Mouse (Mus musculus): ENCODE results near the gene Pik3r1. TPM values are rescaled to one million over a fixed set of nuclear protein-coding genes. Genes with fewer than 3 reads are reported as not detected.

Gene Pik3r1
- total and polyA plus RNA-seq, 2 experiments = 12.2 to 38.4 TPM

DNA sequence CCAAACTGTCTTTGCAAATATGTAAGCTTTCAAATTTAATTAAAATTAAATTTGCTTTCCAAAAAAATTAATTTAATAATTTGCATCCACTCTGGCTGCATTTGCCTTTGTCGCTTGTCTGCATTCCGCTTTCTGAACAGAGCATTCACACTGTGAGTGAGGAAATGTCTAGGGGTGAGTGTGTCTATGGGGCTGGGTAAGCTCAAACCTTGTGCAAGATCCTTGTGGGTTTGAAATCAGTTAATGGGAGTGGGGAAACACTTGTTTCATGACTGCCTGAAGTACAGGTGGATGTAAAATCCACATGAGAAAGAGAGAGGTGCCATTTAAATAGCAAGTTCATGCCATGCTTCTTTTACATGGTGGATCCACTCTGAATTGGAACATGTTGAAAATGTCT is 31.3 kb upstream of the Pik3r1 start:
- Histone ChIP-seq H3K4me1 (ENCODE audit: control insufficient read depth, insufficient read depth, low read length) (peaks cover 6% of the 10 kb centered on the region), H3K79me2 (ENCODE audit: control insufficient read depth, insufficient read depth, low read length) (no peaks in the 10 kb centered on the region), H3K4me3 (ENCODE audit: insufficient read depth, low read depth, low read length) (no peak overlapping the region), H3K27me3 (ENCODE audit: control insufficient read depth, insufficient read depth, low read length) (no peaks in the 10 kb centered on the region), H3K9ac (ENCODE audit: low read depth, low read length) (no peak overlapping the region), H3K36me3 (ENCODE audit: control insufficient read depth, insufficient read depth, low read length) (no peaks in the 10 kb centered on the region), H3K27ac (replicated peaks; ENCODE audit: insufficient read depth, low read depth, low read length) (no peak overlapping the region)
- TF ChIP-seq CTCF (IDR thresholded peaks at IDR 0.05; ENCODE audit: low read depth, low read length) (no peak), POLR2A (IDR thresholded peaks at IDR 0.05; ENCODE audit: extremely low read depth, insufficient read depth, low read length) (no peak)
- no peak for DNase-seq (ENCODE audit: extremely low read depth, low read depth, low spot score)
- over 99% methylated on average over 2 of the region's 2 CpGs for WGBS

DNA sequence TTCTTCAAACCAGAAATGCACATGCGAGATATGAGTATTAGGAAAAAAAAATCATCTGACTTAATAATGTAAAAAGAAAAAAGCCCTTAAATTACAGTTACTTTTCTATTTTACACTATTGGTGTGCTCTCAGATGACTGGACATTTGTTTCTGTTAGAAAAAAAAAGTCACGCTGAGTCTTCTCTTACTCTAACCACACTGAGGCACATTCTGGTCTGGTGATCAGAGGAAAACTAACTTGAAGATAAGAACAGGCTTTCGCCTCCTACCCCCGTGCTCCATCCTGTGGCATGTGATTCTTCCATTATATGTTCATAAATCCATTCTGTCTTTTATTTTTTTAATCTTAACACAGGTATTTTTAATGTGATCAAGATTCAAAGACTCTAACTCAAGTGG is 30.5 kb upstream of the Pik3r1 start:
- Histone ChIP-seq H3K9ac (ENCODE audit: low read depth, low read length) (no peak overlapping the region), H3K27ac (replicated peaks; ENCODE audit: insufficient read depth, low read depth, low read length) (no peak overlapping the region), H3K36me3 (ENCODE audit: control insufficient read depth, insufficient read depth, low read length) (no peaks in the 10 kb centered on the region), H3K4me3 (ENCODE audit: insufficient read depth, low read depth, low read length) (no peak overlapping the region), H3K4me1 (ENCODE audit: control insufficient read depth, insufficient read depth, low read length) (peaks cover 6% of the 10 kb centered on the region), H3K27me3 (ENCODE audit: control insufficient read depth, insufficient read depth, low read length) (no peaks in the 10 kb centered on the region), H3K79me2 (ENCODE audit: control insufficient read depth, insufficient read depth, low read length) (no peaks in the 10 kb centered on the region)
- 95% methylated on average over 4 of the region's 4 CpGs for WGBS
- DNase-seq (ENCODE audit: extremely low read depth, low read depth, low spot score) = no peak
- no peak for TF ChIP-seq CTCF (IDR thresholded peaks at IDR 0.05; ENCODE audit: low read depth, low read length)
- TF ChIP-seq POLR2A (IDR thresholded peaks at IDR 0.05; ENCODE audit: extremely low read depth, insufficient read depth, low read length) = no peak

DNA sequence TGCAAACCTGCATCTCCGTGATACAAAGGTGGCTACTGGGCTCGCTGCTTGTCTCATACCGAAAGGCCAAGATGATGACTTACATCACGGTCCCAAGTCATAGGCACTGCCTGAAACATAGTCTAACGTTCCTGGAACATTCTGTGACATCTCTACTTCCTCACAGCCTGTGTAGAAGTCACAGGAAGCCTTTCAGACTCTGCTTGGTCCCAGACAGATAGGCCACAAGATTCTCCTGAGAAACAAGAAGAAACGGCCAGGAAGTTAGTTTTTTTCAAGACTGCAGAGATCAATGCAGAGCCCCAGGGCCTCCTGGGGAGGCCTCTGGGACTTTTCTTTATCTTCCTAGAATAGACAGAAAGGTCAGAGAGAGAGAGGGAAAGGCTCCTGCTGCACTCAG is 29.0 kb upstream of the Pik3r1 start:
- Histone ChIP-seq H3K79me2 (ENCODE audit: control insufficient read depth, insufficient read depth, low read length) (no peaks in the 10 kb centered on the region), H3K27ac (replicated peaks; ENCODE audit: insufficient read depth, low read depth, low read length) (no peak overlapping the region), H3K36me3 (ENCODE audit: control insufficient read depth, insufficient read depth, low read length) (no peaks in the 10 kb centered on the region), H3K4me1 (ENCODE audit: control insufficient read depth, insufficient read depth, low read length) (peaks cover 3% of the 10 kb centered on the region; the same call in 1 of the 2 replicates), H3K9ac (ENCODE audit: low read depth, low read length) (no peak overlapping the region), H3K27me3 (ENCODE audit: control insufficient read depth, insufficient read depth, low read length) (no peaks in the 10 kb centered on the region), H3K4me3 (ENCODE audit: insufficient read depth, low read depth, low read length) (no peak overlapping the region)
- TF ChIP-seq POLR2A (IDR thresholded peaks at IDR 0.05; ENCODE audit: extremely low read depth, insufficient read depth, low read length) = no peak
- TF ChIP-seq CTCF (IDR thresholded peaks at IDR 0.05; ENCODE audit: low read depth, low read length) = no peak
- 76% methylated on average over 6 of the region's 6 CpGs for WGBS
- DNase-seq (ENCODE audit: extremely low read depth, low read depth, low spot score) = no peak

DNA sequence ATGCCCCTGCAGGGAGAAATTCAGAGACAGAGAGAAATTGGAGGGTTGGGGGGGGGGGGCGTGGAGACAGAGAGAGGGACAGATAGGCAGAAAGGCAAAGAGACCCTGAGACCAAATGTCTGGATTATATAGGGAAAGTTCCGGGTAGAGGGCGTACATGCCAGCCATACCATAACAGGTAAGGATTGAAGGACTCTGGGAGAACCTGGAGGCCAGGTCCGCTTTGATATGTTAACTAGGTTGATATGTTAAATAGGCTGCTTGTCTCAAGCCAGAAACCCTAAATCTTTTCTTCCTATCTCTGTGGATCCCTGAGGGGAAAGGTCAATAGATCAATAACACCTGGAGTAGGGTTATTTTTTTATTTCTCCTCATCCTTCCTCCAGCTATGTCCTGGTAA is 17.7 kb upstream of the Pik3r1 start:
- Histone ChIP-seq H3K4me1 (ENCODE audit: control insufficient read depth, insufficient read depth, low read length) (peaks cover 5% of the 10 kb centered on the region), H3K27ac (replicated peaks; ENCODE audit: insufficient read depth, low read depth, low read length) (no peak overlapping the region), H3K27me3 (ENCODE audit: control insufficient read depth, insufficient read depth, low read length) (no peaks in the 10 kb centered on the region), H3K36me3 (ENCODE audit: control insufficient read depth, insufficient read depth, low read length) (no peaks in the 10 kb centered on the region), H3K79me2 (ENCODE audit: control insufficient read depth, insufficient read depth, low read length) (no peaks in the 10 kb centered on the region), H3K9ac (ENCODE audit: low read depth, low read length) (no peak overlapping the region), H3K4me3 (ENCODE audit: insufficient read depth, low read depth, low read length) (no peak overlapping the region)
- no peak for DNase-seq (ENCODE audit: extremely low read depth, low read depth, low spot score)
- 94% methylated on average over 3 of the region's 4 CpGs for WGBS
- no peak for TF ChIP-seq POLR2A (IDR thresholded peaks at IDR 0.05; ENCODE audit: extremely low read depth, insufficient read depth, low read length)
- TF ChIP-seq CTCF (IDR thresholded peaks at IDR 0.05; ENCODE audit: low read depth, low read length) = no peak

DNA sequence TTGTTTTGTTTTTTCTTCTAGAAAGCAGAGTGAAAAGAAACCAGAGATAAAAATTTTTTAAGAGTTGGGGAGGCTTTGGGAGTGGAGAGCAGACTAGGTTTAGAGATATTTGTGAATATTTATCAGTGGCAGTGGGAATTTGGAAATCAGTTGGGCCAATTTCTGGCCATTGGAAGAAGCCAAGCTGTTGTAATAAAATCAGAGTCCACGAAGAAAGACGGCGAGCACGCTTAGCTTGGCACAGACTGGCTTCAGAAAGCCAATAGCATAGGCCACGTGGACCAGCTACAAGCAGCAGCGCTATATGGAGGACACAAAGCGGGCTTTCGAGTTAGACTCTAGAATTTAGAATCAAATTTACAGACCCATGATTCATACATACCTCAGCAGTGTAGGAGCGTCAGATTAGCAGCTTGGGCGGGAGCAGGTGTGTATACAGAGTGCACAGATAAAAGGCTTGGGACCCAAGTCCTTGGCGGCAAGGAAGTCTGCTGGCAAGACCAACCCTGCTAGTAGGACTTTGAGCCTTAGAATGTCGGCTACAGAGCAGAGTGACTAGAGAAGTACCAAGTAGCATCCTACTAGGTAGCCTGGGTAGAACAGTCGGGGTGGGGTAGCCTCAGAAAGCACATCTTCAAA is 16.8 kb upstream of the Pik3r1 start:
- Histone ChIP-seq H3K4me1 (ENCODE audit: control insufficient read depth, insufficient read depth, low read length) (peaks cover 7% of the 10 kb centered on the region), H3K36me3 (ENCODE audit: control insufficient read depth, insufficient read depth, low read length) (no peaks in the 10 kb centered on the region), H3K4me3 (ENCODE audit: insufficient read depth, low read depth, low read length) (no peak overlapping the region), H3K9ac (ENCODE audit: low read depth, low read length) (no peak overlapping the region), H3K27me3 (ENCODE audit: control insufficient read depth, insufficient read depth, low read length) (no peaks in the 10 kb centered on the region), H3K79me2 (ENCODE audit: control insufficient read depth, insufficient read depth, low read length) (no peaks in the 10 kb centered on the region), H3K27ac (replicated peaks; ENCODE audit: insufficient read depth, low read depth, low read length) (peak overlapping the region; percentile 7)
- TF ChIP-seq CTCF (IDR thresholded peaks at IDR 0.05; ENCODE audit: low read depth, low read length) (no peak), POLR2A (IDR thresholded peaks at IDR 0.05; ENCODE audit: extremely low read depth, insufficient read depth, low read length) (no peak)
- peak; percentile 93 for DNase-seq (ENCODE audit: extremely low read depth, low read depth, low spot score)
- WGBS = 35% methylated on average over 13 of the region's 13 CpGs

DNA sequence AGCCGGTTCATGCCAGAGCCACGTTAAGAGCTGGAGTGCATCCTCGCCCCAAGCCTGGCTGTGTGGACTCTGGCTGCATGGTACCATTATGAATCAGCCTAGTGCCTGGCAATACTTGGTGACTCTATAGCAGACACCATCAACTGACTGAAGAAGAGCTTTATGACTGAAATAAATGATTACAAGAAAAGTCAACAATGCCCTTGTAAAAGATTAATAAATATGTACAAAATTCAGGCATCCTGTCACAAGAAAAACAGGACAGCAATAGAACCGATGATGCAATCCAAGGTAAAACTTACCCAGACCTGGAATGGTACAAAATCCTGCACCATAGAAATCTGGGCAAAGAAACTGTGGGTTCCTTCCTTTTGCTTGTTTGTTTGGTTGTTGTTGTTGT is 11.0 kb upstream of the Pik3r1 start:
- peak; percentile 95 for DNase-seq (ENCODE audit: extremely low read depth, low read depth, low spot score)
- peak overlapping the region; percentile 55 for H3K27ac ChIP-seq (replicated peaks; ENCODE audit: insufficient read depth, low read depth, low read length)
- peaks cover 16% of the 10 kb centered on the region for H3K4me1 ChIP-seq (ENCODE audit: control insufficient read depth, insufficient read depth, low read length)
- WGBS = 19% methylated on average over 4 of the region's 4 CpGs
- H3K27me3 ChIP-seq (ENCODE audit: control insufficient read depth, insufficient read depth, low read length) = no peaks in the 10 kb centered on the region
- TF ChIP-seq POLR2A (IDR thresholded peaks at IDR 0.05; ENCODE audit: extremely low read depth, insufficient read depth, low read length) = no peak
- TF ChIP-seq CTCF (IDR thresholded peaks at IDR 0.05; ENCODE audit: low read depth, low read length) = no peak
- no peaks in the 10 kb centered on the region for H3K79me2 ChIP-seq (ENCODE audit: control insufficient read depth, insufficient read depth, low read length)
- no peaks in the 10 kb centered on the region for H3K36me3 ChIP-seq (ENCODE audit: control insufficient read depth, insufficient read depth, low read length)
- no peak overlapping the region for H3K4me3 ChIP-seq (ENCODE audit: insufficient read depth, low read depth, low read length)
- no peak overlapping the region for H3K9ac ChIP-seq (ENCODE audit: low read depth, low read length)

Data from liver, adult 2 months (tissue).